Comparison of ENCODE assay signal across 8 mouse cellular contexts in the genomic region with DNA sequence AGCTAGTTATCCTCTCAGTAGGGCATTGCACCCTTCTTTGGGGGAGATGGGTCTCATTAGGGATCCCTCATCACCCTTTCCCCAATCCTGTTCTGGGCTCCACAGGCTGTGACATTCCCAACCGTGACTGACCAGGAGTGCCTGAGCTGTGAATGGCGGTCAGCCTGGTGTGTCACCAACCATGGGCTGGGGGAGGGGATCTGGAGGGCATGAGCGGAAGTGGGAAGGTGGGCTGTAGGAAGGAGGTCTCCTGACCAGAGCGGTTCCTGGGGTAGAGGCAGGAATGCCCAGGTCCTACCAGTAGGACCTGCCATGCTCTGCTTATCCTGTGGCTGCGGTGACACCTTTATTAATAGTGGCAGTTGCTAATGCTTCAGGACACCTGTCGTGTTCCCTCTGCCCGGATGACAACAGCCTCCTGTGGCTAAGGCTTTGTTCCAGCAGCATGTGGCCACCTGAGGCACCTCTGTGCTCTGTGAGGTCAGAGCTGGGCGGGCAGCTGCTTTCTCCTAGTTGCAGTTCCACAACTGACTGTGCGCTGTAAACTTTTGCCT. TPM values are rescaled to one million over a fixed set of nuclear protein-coding genes. Genes with fewer than 3 reads are reported as not detected.
DNase-seq lines count a peak whose midpoint lies in the region; ATAC-seq and TF ChIP-seq lines count a peak whose summit lies in the region.

No protein-coding gene starts in this region.

- no peak for TF ChIP-seq CTCF in liver, adult 2 months (IDR thresholded peaks at IDR 0.05; ENCODE audit: low read depth, low read length)

- H3K36me3 ChIP-seq in liver, adult 2 months (ENCODE audit: control insufficient read depth, insufficient read depth, low read length): no peaks in the 10 kb centered on the region
- H3K36me3 ChIP-seq in embryonic facial prominence, embryonic 14.5 days (ENCODE audit: control insufficient read depth, insufficient read depth, low read length): no peaks in the 10 kb centered on the region
- no peaks in the 10 kb centered on the region for H3K36me3 ChIP-seq in intestine, embryonic 14.5 days (ENCODE audit: control insufficient read depth, insufficient read depth, low read length)
- no peaks in the 10 kb centered on the region for H3K36me3 ChIP-seq in myocyte (ENCODE audit: control insufficient read depth, insufficient read depth)

- H3K4me1 ChIP-seq in liver, adult 2 months (ENCODE audit: control insufficient read depth, insufficient read depth, low read length): peaks cover 5% of the 10 kb centered on the region; the same call in 1 of the 2 replicates
- H3K4me1 ChIP-seq in embryonic facial prominence, embryonic 14.5 days (ENCODE audit: control insufficient read depth, insufficient read depth, low read length): peaks cover 64% of the 10 kb centered on the region
- peaks cover 52% of the 10 kb centered on the region for H3K4me1 ChIP-seq in intestine, embryonic 14.5 days (replicated peaks; ENCODE audit: control insufficient read depth, insufficient read depth, low read length)

- H3K79me2 ChIP-seq in liver, adult 2 months (ENCODE audit: control insufficient read depth, insufficient read depth, low read length): no peaks in the 10 kb centered on the region
- H3K79me2 ChIP-seq in myocyte (ENCODE audit: control insufficient read depth, insufficient read depth): peaks cover 42% of the 10 kb centered on the region

- ATAC-seq in embryonic facial prominence, embryonic 14.5 days (ENCODE audit: low read depth): no peak
- ATAC-seq in intestine, embryonic 14.5 days (replicated peaks; ENCODE audit: low FRiP score, low TSS enrichment, low read depth): 0 out of 2 replicates have a peak, but pooled peaks have one; percentile 14

- H3K4me2 ChIP-seq in embryonic facial prominence, embryonic 14.5 days (ENCODE audit: low read depth, low read length): peak overlapping the region; percentile 82
- H3K4me2 ChIP-seq in intestine, embryonic 14.5 days (ENCODE audit: low read length): peak overlapping the region; percentile 81
- H3K4me2 ChIP-seq in myocyte (ENCODE audit: low read depth): peak overlapping the region; percentile 83

- no peaks in the 10 kb centered on the region for H3K9me3 ChIP-seq in embryonic facial prominence, embryonic 14.5 days (ENCODE audit: control insufficient read depth, low read length)
- no peaks in the 10 kb centered on the region for H3K9me3 ChIP-seq in intestine, embryonic 14.5 days (ENCODE audit: control insufficient read depth, low read length)

- TF ChIP-seq POLR2A in liver, adult 2 months (IDR thresholded peaks at IDR 0.05; ENCODE audit: extremely low read depth, insufficient read depth, low read length): no peak
- peak; percentile 13 for TF ChIP-seq POLR2A in myocyte (IDR thresholded peaks at IDR 0.05; ENCODE audit: insufficient read length, low read depth)

- no peak overlapping the region for H3K9ac ChIP-seq in liver, adult 2 months (ENCODE audit: low read depth, low read length)
- H3K9ac ChIP-seq in embryonic facial prominence, embryonic 14.5 days (ENCODE audit: low read depth, low read length): peak overlapping the region; percentile 58; the same call in 1 of the 2 replicates
- peak overlapping the region; percentile 39; the same call in 1 of the 2 replicates for H3K9ac ChIP-seq in intestine, embryonic 14.5 days (ENCODE audit: low read length)

- no peak for DNase-seq in liver, adult 2 months (ENCODE audit: extremely low read depth, low read depth, low spot score)
- no peak for DNase-seq in liver
- DNase-seq in embryonic facial prominence, embryonic 14.5 days (ENCODE audit: low spot score): no peak
- DNase-seq in intestine, embryonic 14.5 days (ENCODE audit: low spot score): no peak
- DNase-seq in layer of hippocampus, postnatal 10 days (ENCODE audit: low spot score in 2 of 2): no peak
- no peak for DNase-seq in frontal cortex, postnatal 10 days (ENCODE audit: low spot score in 2 of 2)
- no peak for DNase-seq in right cerebral cortex, postnatal 4 days

- H3K4me3 ChIP-seq in liver, adult 2 months (ENCODE audit: insufficient read depth, low read depth, low read length): peak overlapping the region; percentile 52; the same call in 1 of the 2 replicates
- peak overlapping the region; percentile 43 for H3K4me3 ChIP-seq in embryonic facial prominence, embryonic 14.5 days (ENCODE audit: low read depth, low read length)
- H3K4me3 ChIP-seq in intestine, embryonic 14.5 days (ENCODE audit: low read depth, low read length): peak overlapping the region; percentile 47
- H3K4me3 ChIP-seq in myocyte: peak overlapping the region; percentile 20

- H3K27ac ChIP-seq in liver, adult 2 months (replicated peaks; ENCODE audit: insufficient read depth, low read depth, low read length): no peak overlapping the region
- H3K27ac ChIP-seq in embryonic facial prominence, embryonic 14.5 days (replicated peaks; ENCODE audit: low read depth, low read length): peak overlapping the region; percentile 48
- H3K27ac ChIP-seq in intestine, embryonic 14.5 days (ENCODE audit: low read depth): peak overlapping the region; percentile 3; the same call in 1 of the 2 replicates

- WGBS in liver, adult 2 months: 42% methylated on average over 9 of the region's 9 CpGs
- 34% methylated on average over 9 of the region's 9 CpGs for WGBS in embryonic facial prominence, embryonic 14.5 days
- 44% methylated on average over 9 of the region's 9 CpGs for WGBS in intestine, embryonic 14.5 days

- no peak overlapping the region for H3ac ChIP-seq in myocyte (ENCODE audit: control insufficient read depth, insufficient read length)

- H3K27me3 ChIP-seq in liver, adult 2 months (ENCODE audit: control insufficient read depth, insufficient read depth, low read length): no peaks in the 10 kb centered on the region
- H3K27me3 ChIP-seq in embryonic facial prominence, embryonic 14.5 days (replicated peaks; ENCODE audit: control insufficient read depth, insufficient read depth, low read length): no peaks in the 10 kb centered on the region
- no peaks in the 10 kb centered on the region for H3K27me3 ChIP-seq in intestine, embryonic 14.5 days (replicated peaks; ENCODE audit: control insufficient read depth, insufficient read depth, low read length)
- no peaks in the 10 kb centered on the region for H3K27me3 ChIP-seq in myocyte (ENCODE audit: control insufficient read depth, insufficient read depth, insufficient read length)

TF ChIP-seq in myocyte, 11 proteins besides CTCF, POLR2A, EP300 and RAD21:
- TF ChIP-seq MYOD1 (IDR thresholded peaks at IDR 0.05; ENCODE audit: control insufficient read depth in 1 of 3, insufficient read length in 2 of 3, low read depth in 2 of 3) (peak in 2 of 3 experiments; percentile 56 to 96), MAX (IDR thresholded peaks at IDR 0.05; ENCODE audit: low read depth) (no peak), MYOG (IDR thresholded peaks at IDR 0.05; ENCODE audit: control insufficient read depth in 1 of 3, insufficient read depth in 1 of 3, insufficient read length in 2 of 3, low read depth in 2 of 3) (peak; percentile 15 to 74 (median 60)), USF1 (IDR thresholded peaks at IDR 0.05; ENCODE audit: low read depth) (no peak)

RNA-seq across cellular contexts. Expression of a gene that starts 13.8 kb away (rescaled TPM):
- total RNA-seq in liver, adult 2 months (2014; rRNA removed): 0.07 and 0.09 TPM in 2 replicates
- 0.07 and 0.11 TPM in 2 replicates for polyA plus RNA-seq in liver, adult 2 months (2012; rRNA removed)
- 45.6 and 49.2 TPM in 2 replicates for polyA plus RNA-seq in embryonic facial prominence, embryonic 14.5 days (2014; fragmentation: Nextera tagmentation; extraction: Ambion mirVana)
- 35.3 and 39.1 TPM in 2 replicates for polyA plus RNA-seq in intestine, embryonic 14.5 days (2014; fragmentation: Nextera tagmentation; extraction: Ambion mirVana)
- polyA plus RNA-seq in myocyte (2012; fragmentation: generic; extraction: Trizol): 36.1 TPM
- total RNA-seq in layer of hippocampus, postnatal 10 days (2021): 100 to 1,000 TPM; 149 to 150 TPM

RNA-seq across cellular contexts. Expression of a gene that starts 54.8 kb away (rescaled TPM):
- total RNA-seq in liver, adult 2 months (2014; rRNA removed): 0.46 and 0.60 TPM in 2 replicates
- polyA plus RNA-seq in liver, adult 2 months (2012; rRNA removed): 1.8 TPM in 2 replicates
- 1.0 TPM in 2 replicates for polyA plus RNA-seq in embryonic facial prominence, embryonic 14.5 days (2014; fragmentation: Nextera tagmentation; extraction: Ambion mirVana)
- 10.0 and 10.3 TPM in 2 replicates for polyA plus RNA-seq in intestine, embryonic 14.5 days (2014; fragmentation: Nextera tagmentation; extraction: Ambion mirVana)
- polyA plus RNA-seq in myocyte (2012; fragmentation: generic; extraction: Trizol): 2.6 TPM
- total RNA-seq in layer of hippocampus, postnatal 10 days (2021): under 1 TPM; 0.27 to 0.56 TPM

Comparison
In these comparisons a context has a peak if more than half of its experiments do, and no peak if none do; other contexts are left out.
1. RNA of a gene that starts 13.8 kb away (polyA plus RNA-seq): 45.6 to 49.2 TPM in embryonic facial prominence, embryonic 14.5 days, 36.1 TPM in myocyte (single experiment) and 35.3 to 39.1 TPM in intestine, embryonic 14.5 days; 0.07 to 0.11 TPM in liver, adult 2 months; every median in the first group is over 10 times any median in the second.
2. Peak in every context shown above with its lines, with median percentiles within 50 percentile points of each other: H3K4me3 ChIP-seq and H3K4me2 ChIP-seq.